Mouse (Mus musculus) retina, postnatal 7 days (tissue): ENCODE data around the gene Eef2k.
"Not testable (repeated sequence)": the region's sequence is repeated elsewhere in the genome, so short reads cannot be mapped to it uniquely, and the experiment has no call there.

Experiments
- DNase-seq: peaks from one replicate; pipeline ENCODE4 v3.0.0-alpha.2; 2012; ENCODE audit warnings: low read depth, low spot score

Eef2k gene

GRCm38 (mm10) chr7:120880770-120881169 lies 38.1 kb downstream of the Eef2k start:
- no peak for DNase-seq

GRCm38 (mm10) chr7:120881451-120881850 lies 38.8 kb downstream of the Eef2k start:
- DNase-seq, result no peak

- DNase-seq, result no peak
Observed at GRCm38 (mm10) chr7:120882674-120883073, 40.0 kb downstream of the Eef2k start.

GRCm38 (mm10) chr7:120883523-120884290 lies 41.1 kb downstream of the Eef2k start:
- no peak for DNase-seq

GRCm38 (mm10) chr7:120884746-120885145 lies 42.1 kb downstream of the Eef2k start:
- DNase-seq, result no peak

- no peak for DNase-seq
Observed at GRCm38 (mm10) chr7:120893123-120893522, 50.5 kb downstream of the Eef2k start.

GRCm38 (mm10) chr7:120897054-120897453 lies 54.4 kb downstream of the Eef2k start:
- DNase-seq, result no peak

GRCm38 (mm10) chr7:120897711-120898335 lies 55.2 kb downstream of the Eef2k start:
- DNase-seq, result no peak

- DNase-seq, result no peak
Observed at GRCm38 (mm10) chr7:120900191-120900590, 57.6 kb downstream of the Eef2k start.

- DNase-seq, result no peak
Observed at GRCm38 (mm10) chr7:120901701-120902100, 59.1 kb downstream of the Eef2k start.

GRCm38 (mm10) chr7:120902931-120903330 lies 60.3 kb downstream of the Eef2k start:
- no peak for DNase-seq

- DNase-seq, result not testable (repeated sequence)
Observed at GRCm38 (mm10) chr7:120910172-120910571, 67.5 kb downstream of the Eef2k start.

- not testable (repeated sequence) for DNase-seq
Observed at GRCm38 (mm10) chr7:120911268-120911667, 68.6 kb downstream of the Eef2k start.

- no peak for DNase-seq
Observed at GRCm38 (mm10) chr7:120913332-120913731, 70.7 kb downstream of the Eef2k start.

GRCm38 (mm10) chr7:120916262-120916875 lies 73.7 kb downstream of the Eef2k start:
- DNase-seq, result no peak

GRCm38 (mm10) chr7:120917279-120917591 lies 74.6 kb downstream of the Eef2k start:
- DNase-seq, result no peak

- DNase-seq, result peak; percentile 97
Observed at GRCm38 (mm10) chr7:120917592-120918461, 75.2 kb downstream of the Eef2k start, which contains the start of gene Polr3e. TSS of gene Polr3e (plus strand) at chr7:120917744.

- DNase-seq, result peak; percentile 49
Observed at GRCm38 (mm10) chr7:120918526-120918962, 75.9 kb downstream of the Eef2k start.

GRCm38 (mm10) chr7:120933110-120933509 lies 90.5 kb downstream of the Eef2k start:
- no peak for DNase-seq

- DNase-seq, result no peak
Observed at GRCm38 (mm10) chr7:120933680-120934195, 91.1 kb downstream of the Eef2k start.

GRCm38 (mm10) chr7:120934716-120935115 lies 92.1 kb downstream of the Eef2k start:
- peak; percentile 70 for DNase-seq
